Mouse (Mus musculus): ENCODE data around the gene Cdh1. TPM values are rescaled to one million over a fixed set of nuclear protein-coding genes. Genes with fewer than 3 reads are reported as not detected.

The Cdh1 gene
- polyA plus RNA-seq, 1 experiment: 1.8 TPM

GRCm38 (mm10) chr8:106610958-106611640 is 7.9 kb downstream of the Cdh1 start:
- no peaks in the 10 kb centered on the region for H3K4me1 ChIP-seq (ENCODE audit: control insufficient read depth, insufficient read depth, low read length)
- no peak overlapping the region for H3K4me3 ChIP-seq (ENCODE audit: insufficient read depth, low read length)
- TF ChIP-seq POLR2A (IDR thresholded peaks at IDR 0.05; ENCODE audit: extremely low read depth, insufficient read depth, low read length): no peak
- TF ChIP-seq CTCF (IDR thresholded peaks at IDR 0.05; ENCODE audit: extremely low read depth, insufficient read depth, low read length): no peak
- H3K27ac ChIP-seq (ENCODE audit: insufficient read depth, low read length): no peak overlapping the region

GRCm38 (mm10) chr8:106612047-106612446 is 8.9 kb downstream of the Cdh1 start:
- no peak overlapping the region for H3K27ac ChIP-seq (ENCODE audit: insufficient read depth, low read length)
- H3K4me3 ChIP-seq (ENCODE audit: insufficient read depth, low read length): no peak overlapping the region
- TF ChIP-seq POLR2A (IDR thresholded peaks at IDR 0.05; ENCODE audit: extremely low read depth, insufficient read depth, low read length): no peak
- no peak for TF ChIP-seq CTCF (IDR thresholded peaks at IDR 0.05; ENCODE audit: extremely low read depth, insufficient read depth, low read length)
- H3K4me1 ChIP-seq (ENCODE audit: control insufficient read depth, insufficient read depth, low read length): no peaks in the 10 kb centered on the region

GRCm38 (mm10) chr8:106614704-106615103 is 11.6 kb downstream of the Cdh1 start:
- TF ChIP-seq POLR2A (IDR thresholded peaks at IDR 0.05; ENCODE audit: extremely low read depth, insufficient read depth, low read length): no peak
- no peak for TF ChIP-seq CTCF (IDR thresholded peaks at IDR 0.05; ENCODE audit: extremely low read depth, insufficient read depth, low read length)
- Histone ChIP-seq H3K4me1 (ENCODE audit: control insufficient read depth, insufficient read depth, low read length) (no peaks in the 10 kb centered on the region), H3K4me3 (ENCODE audit: insufficient read depth, low read length) (no peak overlapping the region), H3K27ac (ENCODE audit: insufficient read depth, low read length) (no peak overlapping the region)

- no peak overlapping the region for H3K4me3 ChIP-seq (ENCODE audit: insufficient read depth, low read length)
- no peak for TF ChIP-seq POLR2A (IDR thresholded peaks at IDR 0.05; ENCODE audit: extremely low read depth, insufficient read depth, low read length)
- TF ChIP-seq CTCF (IDR thresholded peaks at IDR 0.05; ENCODE audit: extremely low read depth, insufficient read depth, low read length): no peak
- H3K4me1 ChIP-seq (ENCODE audit: control insufficient read depth, insufficient read depth, low read length): no peaks in the 10 kb centered on the region
- H3K27ac ChIP-seq (ENCODE audit: insufficient read depth, low read length): no peak overlapping the region
Measured at GRCm38 (mm10) chr8:106615661-106616299, 12.6 kb downstream of the Cdh1 start.

GRCm38 (mm10) chr8:106616679-106617078 is 13.5 kb downstream of the Cdh1 start:
- Histone ChIP-seq H3K27ac (ENCODE audit: insufficient read depth, low read length) (no peak overlapping the region), H3K4me1 (ENCODE audit: control insufficient read depth, insufficient read depth, low read length) (no peaks in the 10 kb centered on the region), H3K4me3 (ENCODE audit: insufficient read depth, low read length) (no peak overlapping the region)
- TF ChIP-seq POLR2A (IDR thresholded peaks at IDR 0.05; ENCODE audit: extremely low read depth, insufficient read depth, low read length) (no peak), CTCF (IDR thresholded peaks at IDR 0.05; ENCODE audit: extremely low read depth, insufficient read depth, low read length) (no peak)

- TF ChIP-seq POLR2A (IDR thresholded peaks at IDR 0.05; ENCODE audit: extremely low read depth, insufficient read depth, low read length): no peak
- no peak for TF ChIP-seq CTCF (IDR thresholded peaks at IDR 0.05; ENCODE audit: extremely low read depth, insufficient read depth, low read length)
- no peak overlapping the region for H3K4me3 ChIP-seq (ENCODE audit: insufficient read depth, low read length)
- H3K27ac ChIP-seq (ENCODE audit: insufficient read depth, low read length): no peak overlapping the region
- H3K4me1 ChIP-seq (ENCODE audit: control insufficient read depth, insufficient read depth, low read length): no peaks in the 10 kb centered on the region
Measured at GRCm38 (mm10) chr8:106617196-106617595, 14.0 kb downstream of the Cdh1 start.

GRCm38 (mm10) chr8:106617865-106618264 is 14.7 kb downstream of the Cdh1 start:
- no peaks in the 10 kb centered on the region for H3K4me1 ChIP-seq (ENCODE audit: control insufficient read depth, insufficient read depth, low read length)
- no peak for TF ChIP-seq CTCF (IDR thresholded peaks at IDR 0.05; ENCODE audit: extremely low read depth, insufficient read depth, low read length)
- no peak for TF ChIP-seq POLR2A (IDR thresholded peaks at IDR 0.05; ENCODE audit: extremely low read depth, insufficient read depth, low read length)
- H3K27ac ChIP-seq (ENCODE audit: insufficient read depth, low read length): no peak overlapping the region

GRCm38 (mm10) chr8:106618324-106618723 is 15.2 kb downstream of the Cdh1 start:
- TF ChIP-seq CTCF (IDR thresholded peaks at IDR 0.05; ENCODE audit: extremely low read depth, insufficient read depth, low read length): no peak
- TF ChIP-seq POLR2A (IDR thresholded peaks at IDR 0.05; ENCODE audit: extremely low read depth, insufficient read depth, low read length): no peak

More at GRCm38 (mm10) chr8:106617865-106618264, 14.7 kb downstream of the Cdh1 start:
- H3K4me3 ChIP-seq (ENCODE audit: insufficient read depth, low read length): no peak overlapping the region

GRCm38 (mm10) chr8:106619549-106620245 is 16.5 kb downstream of the Cdh1 start:
- no peaks in the 10 kb centered on the region for H3K4me1 ChIP-seq (ENCODE audit: control insufficient read depth, insufficient read depth, low read length)
- TF ChIP-seq POLR2A (IDR thresholded peaks at IDR 0.05; ENCODE audit: extremely low read depth, insufficient read depth, low read length) (no peak), CTCF (IDR thresholded peaks at IDR 0.05; ENCODE audit: extremely low read depth, insufficient read depth, low read length) (no peak)
- no peak overlapping the region for H3K27ac ChIP-seq (ENCODE audit: insufficient read depth, low read length)
- H3K4me3 ChIP-seq (ENCODE audit: insufficient read depth, low read length): no peak overlapping the region

More at GRCm38 (mm10) chr8:106618324-106618723, 15.2 kb downstream of the Cdh1 start:
- H3K4me3 ChIP-seq (ENCODE audit: insufficient read depth, low read length): no peak overlapping the region
- no peaks in the 10 kb centered on the region for H3K4me1 ChIP-seq (ENCODE audit: control insufficient read depth, insufficient read depth, low read length)
- H3K27ac ChIP-seq (ENCODE audit: insufficient read depth, low read length): no peak overlapping the region

Measured in cortical plate, adult 2 months (tissue).